9 mouse cellular contexts compared by ENCODE assay signal in genomic region chr16:29735371-29736008, GRCm38 (mm10).
A peak's percentile ranks its signal among the peaks of the same experiment; 100 is the strongest.
DNase-seq lines count a peak whose midpoint lies in the region; ATAC-seq and TF ChIP-seq lines count a peak whose summit lies in the region.
"Had no signal": no experiment of that assay in that cellular context is flagged by ENCODE, and none has a peak within 500 bp of the region (broad histone marks: within the 10 kb centered on the region; RNA-seq: fewer than 3 reads in every experiment).

No protein-coding gene starts in this region.

- no peak overlapping the region for H3K4me2 ChIP-seq in embryonic facial prominence, embryonic 15.5 days (replicated peaks)
- H3K4me2 ChIP-seq in intestine, postnatal 0 days (replicated peaks; ENCODE audit: low read depth), result no peak overlapping the region
- H3K4me2 ChIP-seq: liver, embryonic 13.5 days had no signal

- peaks cover 8% of the 10 kb centered on the region; the same call in 1 of the 2 replicates for H3K27me3 ChIP-seq in embryonic facial prominence, embryonic 15.5 days
- no peaks in the 10 kb centered on the region for H3K27me3 ChIP-seq in intestine, postnatal 0 days (replicated peaks; ENCODE audit: control insufficient read depth, insufficient read depth, low read length)

- H3K4me1 ChIP-seq in embryonic facial prominence, embryonic 15.5 days, result peaks cover 30% of the 10 kb centered on the region
- peaks cover 9% of the 10 kb centered on the region; the same call in 1 of the 2 replicates for H3K4me1 ChIP-seq in intestine, postnatal 0 days (replicated peaks; ENCODE audit: control insufficient read depth, insufficient read depth, low read length)

- 6% methylated on average over 12 of the region's 12 CpGs for WGBS in embryonic facial prominence, embryonic 15.5 days
- 45% methylated on average over 12 of the region's 12 CpGs for WGBS in intestine, postnatal 0 days

- intact Hi-C loops in left cerebral cortex, postnatal 14 days (cut with DNase I), result loop anchor here (2.0 to 10.0 kb wide), 2 partner anchors 331 to 569 kb away; no protein-coding TSS in a partner anchor

- peak; percentile 40 for DNase-seq in lung, postnatal 10 days
- DNase-seq in lung, postnatal 36 days, result no peak
- no peak for DNase-seq in layer of hippocampus, postnatal 10 days (ENCODE audit: low spot score in 2 of 2)
- no peak for DNase-seq in left cerebral cortex, postnatal 14 days (ENCODE audit: low spot score in 2 of 2)
- no peak for DNase-seq in right cerebral cortex, postnatal 36 days (ENCODE audit: low spot score in 2 of 2)
- DNase-seq: liver, embryonic 13.5 days had no signal

- H3K27ac ChIP-seq in embryonic facial prominence, embryonic 15.5 days (replicated peaks), result peak overlapping the region; percentile 65
- H3K27ac ChIP-seq in intestine, postnatal 0 days (ENCODE audit: low read depth, low read length), result no peak overlapping the region
- H3K27ac ChIP-seq: liver, embryonic 13.5 days had no signal

- H3K9ac ChIP-seq in embryonic facial prominence, embryonic 15.5 days, result no peak overlapping the region
- no peak overlapping the region for H3K9ac ChIP-seq in intestine, postnatal 0 days (ENCODE audit: low read depth, low read length)
- H3K9ac ChIP-seq: liver, embryonic 13.5 days had no signal

- ATAC-seq in embryonic facial prominence, embryonic 15.5 days (ENCODE audit: insufficient number of reproducible peaks, low FRiP score, low TSS enrichment, low read depth), result no peak
- ATAC-seq in intestine, postnatal 0 days, result no peak
- peak; percentile 21; the same call in 1 of the 2 replicates for ATAC-seq in neutrophil, adult 5-6 weeks (ENCODE audit: extremely low read depth, insufficient number of reproducible peaks, low FRiP score, poor library complexity, severe bottlenecking)

- no peaks in the 10 kb centered on the region for H3K9me3 ChIP-seq in embryonic facial prominence, embryonic 15.5 days (replicated peaks)
- no peaks in the 10 kb centered on the region for H3K9me3 ChIP-seq in intestine, postnatal 0 days (ENCODE audit: control insufficient read depth)
- H3K9me3 ChIP-seq: liver, embryonic 13.5 days had no signal

- TF ChIP-seq CTCF in intestine, postnatal 0 days (IDR thresholded peaks at IDR 0.05; ENCODE audit: low read depth), result peak; percentile 37

- H3K36me3 ChIP-seq in embryonic facial prominence, embryonic 15.5 days, result no peaks in the 10 kb centered on the region
- H3K36me3 ChIP-seq in intestine, postnatal 0 days (ENCODE audit: control insufficient read depth, insufficient read depth), result no peaks in the 10 kb centered on the region
- H3K36me3 ChIP-seq: liver, embryonic 13.5 days had no signal

- H3K4me3 ChIP-seq in embryonic facial prominence, embryonic 15.5 days (replicated peaks), result no peak overlapping the region
- no peak overlapping the region for H3K4me3 ChIP-seq in intestine, postnatal 0 days (ENCODE audit: low read depth, low read length)
- H3K4me3 ChIP-seq: liver, embryonic 13.5 days had no signal
